Mouse (Mus musculus) hematopoietic stem cell, adult 5-6 weeks (primary cell): ENCODE data around the gene Hnf1b. TPM values are rescaled to one million over a fixed set of nuclear protein-coding genes. Genes with fewer than 3 reads are reported as not detected.

ENCODE experiments used
- ATAC-seq, 2 experiments: fragments of 125-278 bp in 1 of 2; replicated peaks in 1 of 2; 2 replicates each; pipeline ENCODE4 v1.8.0; 2016 to 2017; ENCODE audit warnings: inconsistent platforms in 2 of 2, mild to moderate bottlenecking in 2 of 2, moderate number of reproducible peaks in 2 of 2, low read depth in 1 of 2, moderate TSS enrichment in 1 of 2; ENCODE audit not compliant: low FRiP score in 2 of 2, poor library complexity in 2 of 2, severe bottlenecking in 2 of 2, insufficient read depth in 1 of 2, low TSS enrichment in 1 of 2
- total RNA-seq: library from RNA; stranded (forward); fragments of 172-1452, 232-1000 nt; gene quantifications from 2 replicates; pipeline ENCODE4 v1.2.3, GENCODE M21; 2017

The Hnf1b gene
- total RNA-seq, 1 experiment from 2014 or later = not detected

- ATAC-seq = no peak
Observed at GRCm38 (mm10) chr11:83933376-83933775, 83.5 kb downstream of the Hnf1b start.

- ATAC-seq = peak; percentile 68 to 85
Observed at GRCm38 (mm10) chr11:83935986-83936665, 86.3 kb downstream of the Hnf1b start.

- no peak for ATAC-seq
Observed at GRCm38 (mm10) chr11:83938556-83938955, 88.7 kb downstream of the Hnf1b start.

- ATAC-seq = peak; percentile 93 to 99
Observed at GRCm38 (mm10) chr11:83941950-83942840, 92.3 kb downstream of the Hnf1b start, which contains the start of gene Ddx52. Gene Ddx52 (plus strand): TSS chr11:83942062.

Other genes with a start within 250 kb of the Hnf1b start
- 9.7 TPM in 1 of 2 replicates, not detected in the other for gene Rpl9-ps1, start 204.4 kb upstream of the Hnf1b start, total RNA-seq
- gene Ccl3, start 200.7 kb upstream of the Hnf1b start, total RNA-seq = 333 and 445 TPM in 2 replicates
- 160 and 215 TPM in 2 replicates for gene Ccl4, start 187.5 kb upstream of the Hnf1b start, total RNA-seq
- gene Wfdc17, start 146.1 kb upstream of the Hnf1b start, total RNA-seq = 54.2 and 80.5 TPM in 2 replicates
- gene Wfdc18, start 141.0 kb upstream of the Hnf1b start, total RNA-seq = 6.6 and 15.4 TPM in 2 replicates
- gene Wfdc21, start 103.1 kb upstream of the Hnf1b start, total RNA-seq = 44.6 and 220 TPM in 2 replicates
- gene Heatr6, start 96.4 kb upstream of the Hnf1b start, total RNA-seq = 14.7 and 16.0 TPM in 2 replicates
- gene Ddx52, start 92.0 kb downstream of the Hnf1b start, total RNA-seq = 71.9 and 90.3 TPM in 2 replicates
- 17.0 and 18.2 TPM in 2 replicates for gene Synrg, start 114.4 kb downstream of the Hnf1b start, total RNA-seq
- 1.0 TPM in 1 of 2 replicates, not detected in the other for gene Dusp14, start 219.2 kb downstream of the Hnf1b start, total RNA-seq